Mouse (Mus musculus) right cerebral cortex, postnatal 25 days (tissue): Measurements from ENCODE around the gene Wdr45.
"Not testable (repeated sequence)": the region's sequence is repeated elsewhere in the genome, so short reads cannot be mapped to it uniquely, and the experiment has no call there.

Experiments used
- DNase-seq: peaks from one replicate; pipeline ENCODE4 v3.0.0; 2022

The Wdr45 gene

DNA sequence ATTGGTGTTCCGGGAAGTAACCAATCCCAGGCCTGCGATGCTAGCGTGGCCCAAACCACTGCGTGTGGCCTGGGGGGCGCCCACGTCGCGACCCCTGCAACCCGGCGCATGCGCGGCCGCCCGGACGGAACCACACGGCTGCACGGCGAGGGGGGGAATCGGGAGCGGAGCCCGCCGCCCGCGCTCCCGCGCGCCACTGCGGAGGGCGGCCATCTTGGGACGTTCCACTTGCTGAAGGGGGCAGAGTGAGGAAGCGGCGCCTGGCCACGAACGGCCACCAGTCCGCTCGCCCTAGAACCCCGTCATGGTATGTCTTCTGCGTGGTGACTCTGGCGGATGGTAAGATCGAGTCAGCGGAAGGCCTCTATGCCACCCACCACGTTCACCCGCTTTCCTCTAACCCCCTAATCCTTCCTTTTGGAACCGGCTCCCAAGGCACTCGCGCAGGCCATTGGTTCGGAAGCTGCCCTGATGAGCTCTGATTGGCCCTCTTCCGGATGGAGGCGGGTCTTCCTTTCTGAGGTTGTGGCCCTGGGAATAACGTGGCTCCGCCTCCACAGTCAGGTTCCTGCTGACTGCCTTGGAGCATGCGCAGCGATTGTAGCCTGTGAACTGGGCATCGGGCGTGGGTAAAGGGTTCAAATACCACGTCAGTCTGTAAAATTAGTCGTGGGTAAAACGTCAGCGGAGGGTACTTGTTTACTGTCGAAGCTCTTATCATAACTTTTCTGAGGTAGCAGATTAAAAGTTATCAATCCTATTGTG lies at the start of gene Wdr45:
Gene Wdr45 (plus strand): TSS at position 199 of the 765 bp plus-strand sequence.
- DNase-seq, result peak; percentile 87

DNA sequence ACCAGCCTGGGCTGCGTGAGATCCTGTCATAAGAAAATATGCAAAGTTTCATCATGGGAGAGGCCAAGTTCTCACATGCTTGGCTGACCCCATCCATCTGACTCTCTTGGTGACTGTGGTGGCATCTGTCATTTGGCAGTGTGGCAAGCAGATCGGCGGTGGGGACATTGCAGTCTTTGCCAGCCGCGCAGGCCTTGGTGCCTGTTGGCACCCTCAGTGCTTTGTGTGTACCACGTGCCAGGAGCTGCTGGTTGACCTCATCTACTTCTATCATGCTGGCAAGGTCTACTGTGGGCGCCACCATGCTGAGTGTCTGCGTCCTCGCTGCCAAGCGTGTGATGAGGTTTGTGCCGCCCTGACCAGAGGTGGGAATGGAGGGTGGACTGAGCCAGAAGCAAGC lies 49.3 kb upstream of the Wdr45 start:
- no peak for DNase-seq

- no peak for DNase-seq
Observed at GRCm38 (mm10) chrX:7665739-7666502, 48.2 kb upstream of the Wdr45 start.

DNA sequence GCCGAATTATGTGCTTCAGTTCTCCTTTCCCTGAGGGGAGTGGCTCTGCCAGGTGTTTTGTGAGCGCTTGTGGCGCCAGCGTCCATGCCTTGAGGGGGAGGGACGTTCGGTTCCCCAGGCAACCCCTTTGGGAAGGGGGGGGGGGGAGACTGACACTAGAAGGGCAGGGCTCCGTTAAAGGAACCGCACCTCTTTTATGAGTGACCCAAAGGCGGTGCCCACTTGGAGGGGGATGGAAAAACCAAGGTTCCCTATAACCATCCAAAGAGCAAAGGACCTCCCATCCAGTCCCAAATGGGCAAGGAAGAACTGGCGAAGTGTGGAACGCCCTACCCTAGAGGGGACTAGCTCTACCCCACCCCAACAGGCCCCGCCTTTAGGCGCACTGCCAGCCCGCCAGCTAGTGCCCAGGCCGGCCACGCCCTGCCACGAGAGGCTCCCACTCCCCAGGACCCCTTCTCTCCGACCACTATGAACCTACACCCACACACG lies 43.7 kb upstream of the Wdr45 start:
- peak; percentile 47 for DNase-seq

DNA sequence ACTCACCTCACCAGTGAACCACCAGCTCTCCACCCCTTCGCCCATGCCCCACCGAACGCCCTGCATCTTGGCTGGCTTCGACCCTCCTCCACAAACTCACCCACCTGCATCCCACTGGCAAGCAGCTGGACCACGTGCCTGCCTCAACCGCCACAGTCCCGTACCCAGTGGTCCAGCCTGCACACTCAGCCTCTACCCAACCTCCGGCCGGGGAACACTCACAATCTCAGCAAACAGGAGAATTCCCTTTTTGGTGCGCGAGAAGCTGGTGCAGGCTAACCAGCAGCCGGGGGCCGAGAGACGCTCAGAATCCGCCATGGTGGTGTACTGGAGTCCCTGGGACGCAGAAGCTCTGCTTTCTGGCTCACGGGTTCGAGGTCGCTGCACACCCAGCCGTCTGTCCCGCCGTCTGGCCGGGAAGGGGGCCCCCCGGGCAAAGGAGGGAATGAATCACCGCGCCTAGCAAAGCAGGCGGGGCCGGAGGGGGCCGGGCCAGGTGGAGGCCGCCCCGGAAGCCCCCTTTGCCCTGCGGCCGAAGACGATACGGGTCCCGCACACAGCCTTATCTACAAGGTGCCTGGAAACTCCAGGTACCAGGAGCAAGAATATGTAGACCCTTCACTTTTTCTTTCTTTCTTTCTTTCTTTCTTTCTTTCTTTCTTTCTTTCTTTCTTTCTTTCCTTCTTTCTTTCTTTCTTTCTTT lies 43.1 kb upstream of the Wdr45 start, which contains the start of gene Plp2:
Gene Plp2 (minus strand): TSS at position 470 of the 703 bp plus-strand sequence.
- DNase-seq, result peak; percentile 28

DNA sequence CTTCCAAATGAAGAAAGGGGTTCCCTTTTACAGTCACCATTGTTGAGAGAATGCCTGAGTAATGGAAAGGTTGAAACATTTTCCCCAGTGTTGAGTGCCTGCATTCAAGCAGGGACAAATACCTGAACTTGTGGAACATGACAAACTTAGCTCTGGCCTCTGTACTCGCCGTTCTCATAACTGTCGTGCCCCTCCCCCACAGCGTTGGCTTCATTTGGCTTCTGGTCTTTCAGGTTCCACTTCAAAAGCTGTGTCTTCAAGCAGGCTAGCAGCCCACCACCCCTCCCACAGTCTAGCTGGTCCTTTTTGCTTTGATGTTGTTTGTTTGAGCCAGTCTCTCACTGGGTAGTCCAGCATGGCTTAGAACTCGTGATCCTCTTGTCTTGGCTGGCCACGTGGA lies 41.4 kb upstream of the Wdr45 start:
- no peak for DNase-seq

GRCm38 (mm10) chrX:7673578-7674281 lies 40.4 kb upstream of the Wdr45 start:
- DNase-seq, result no peak

GRCm38 (mm10) chrX:7674284-7675000 lies 39.7 kb upstream of the Wdr45 start:
- no peak for DNase-seq

- DNase-seq, result no peak
Observed at GRCm38 (mm10) chrX:7675001-7675380, 39.1 kb upstream of the Wdr45 start.

- no peak for DNase-seq
Observed at GRCm38 (mm10) chrX:7678986-7679385, 35.1 kb upstream of the Wdr45 start.

GRCm38 (mm10) chrX:7679405-7680056 lies 34.6 kb upstream of the Wdr45 start:
- peak; percentile 80 for DNase-seq

- no peak for DNase-seq
Observed at GRCm38 (mm10) chrX:7680057-7680412, 34.1 kb upstream of the Wdr45 start.

DNA sequence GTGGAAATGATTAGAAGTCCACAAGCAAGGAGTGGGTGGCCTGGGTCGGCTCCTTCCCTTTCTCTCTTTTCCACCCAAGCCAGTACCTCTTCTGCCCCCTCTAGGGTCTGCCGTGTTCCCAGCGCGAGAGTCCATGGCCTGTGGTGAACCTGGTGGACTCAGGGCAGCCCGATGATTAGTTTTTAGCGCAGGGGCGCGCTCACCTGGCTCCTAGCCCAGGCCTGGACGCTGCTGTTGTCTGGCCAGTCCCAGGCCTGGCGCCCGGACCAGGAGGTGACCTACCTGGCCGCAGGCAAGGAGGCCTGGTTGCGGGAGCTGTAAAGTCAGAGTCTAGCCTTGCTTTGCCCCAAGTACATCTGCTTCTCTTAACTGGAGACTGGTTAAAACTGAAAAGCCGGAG lies 33.3 kb upstream of the Wdr45 start, which contains the start of gene Magix:
Gene Magix (minus strand): TSS at position 388 of the 400 bp plus-strand sequence.
- DNase-seq, result no peak

GRCm38 (mm10) chrX:7688321-7688720 lies 25.8 kb upstream of the Wdr45 start:
- DNase-seq, result no peak

- DNase-seq, result no peak
Observed at GRCm38 (mm10) chrX:7690486-7690885, 23.6 kb upstream of the Wdr45 start.

DNA sequence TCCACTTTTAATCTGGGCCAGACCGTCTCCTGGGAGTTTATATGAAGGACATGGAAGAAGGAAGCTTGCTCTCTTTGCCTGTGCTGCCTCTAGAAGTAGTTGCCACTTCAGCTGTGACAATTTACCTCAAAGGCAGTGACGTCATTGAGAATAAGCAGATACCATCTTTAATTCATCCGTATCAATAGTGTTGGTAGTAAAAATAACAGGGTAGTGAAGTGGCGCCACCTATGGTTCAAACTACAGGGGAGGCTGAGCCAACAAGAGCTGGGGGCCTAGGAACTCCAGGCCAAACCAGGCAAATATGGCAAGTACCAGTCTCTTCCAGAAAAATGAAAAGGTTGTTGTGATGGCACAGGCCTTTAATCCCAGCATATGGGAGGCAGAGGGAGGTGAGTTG lies 21.3 kb upstream of the Wdr45 start:
- DNase-seq, result no peak

DNA sequence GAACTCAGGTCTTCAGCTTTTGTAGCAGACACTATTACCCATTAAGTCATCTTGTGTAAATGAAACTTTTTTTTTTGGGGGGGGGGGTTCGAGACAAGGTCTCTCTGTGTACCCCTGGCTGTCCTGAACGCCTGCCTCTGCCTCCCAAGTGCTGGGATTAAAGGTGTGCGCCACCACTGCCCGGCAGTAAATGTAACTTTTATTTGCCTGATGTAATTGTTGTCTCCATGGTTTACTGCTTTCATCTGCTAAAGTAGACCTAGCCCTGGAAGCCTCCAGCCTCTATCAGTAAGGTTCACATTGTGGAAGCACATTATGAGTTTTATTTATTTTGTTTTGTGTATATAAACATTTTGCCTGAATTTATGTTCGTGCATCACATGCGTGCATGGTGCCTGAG lies 17.6 kb upstream of the Wdr45 start:
- no peak for DNase-seq

DNA sequence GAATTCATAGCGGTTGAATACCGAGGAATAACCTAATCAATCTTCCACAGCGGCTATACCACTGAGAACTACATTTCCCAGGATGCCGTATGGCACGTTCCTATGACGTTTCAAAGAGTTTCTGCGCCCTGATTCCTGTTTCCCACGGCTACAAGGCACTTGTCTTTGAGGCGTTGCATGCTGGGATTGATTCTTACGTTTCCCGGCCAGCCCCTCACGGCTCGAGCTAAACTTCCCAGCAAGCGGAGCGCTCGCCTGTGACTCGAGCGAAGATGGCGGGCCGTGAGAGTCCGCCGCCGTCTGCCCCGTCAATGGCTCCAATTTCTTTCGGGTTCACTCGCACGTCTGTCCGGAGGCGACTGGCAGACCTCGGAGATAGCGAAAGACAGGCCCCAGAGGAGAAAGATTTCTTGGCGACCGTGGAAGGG lies 17.2 kb upstream of the Wdr45 start, which contains the start of gene Gpkow:
Gene Gpkow (plus strand): TSS at position 178 of the 428 bp plus-strand sequence.
- DNase-seq, result peak; percentile 80

DNA sequence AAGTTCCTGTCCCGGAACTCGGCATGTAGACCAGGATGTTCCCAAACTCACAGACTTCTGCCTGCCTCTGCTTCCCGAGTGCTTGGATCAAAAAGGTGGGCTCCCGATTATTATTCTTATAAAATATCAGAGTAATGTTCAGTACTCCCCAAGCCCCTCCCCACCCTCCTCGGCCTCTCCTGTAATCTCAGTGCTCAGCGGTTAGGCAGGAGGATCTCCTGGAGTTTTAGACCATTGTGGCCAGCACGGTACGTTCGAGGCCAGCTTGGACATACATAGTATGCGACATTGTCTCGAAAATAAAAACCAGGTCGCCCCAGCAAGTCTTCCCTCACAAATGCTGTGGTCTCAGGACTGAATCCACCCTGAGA lies 384 bp upstream of the Wdr45 start:
- DNase-seq, result not testable (repeated sequence)

- DNase-seq, result not testable (repeated sequence)
Observed at GRCm38 (mm10) chrX:7716058-7716457, 1.9 kb downstream of the Wdr45 start.
